Mouse (Mus musculus) embryonic facial prominence, embryonic 12.5 days (tissue): ENCODE data around the gene Obox3. TPM values are rescaled to one million over a fixed set of nuclear protein-coding genes. Genes with fewer than 3 reads are reported as not detected.
"Not testable (repeated sequence)": the region's sequence is repeated elsewhere in the genome, so short reads cannot be mapped to it uniquely, and the experiment has no call there.

Experiments used
- ATAC-seq: fragments of 200-750 bp; cut with Nextera tagmentation; 2 replicates; pipeline ENCODE4 v1.8.0; 2017; ENCODE audit not compliant: insufficient number of reproducible peaks, insufficient read depth, low FRiP score, low TSS enrichment
- H3K27ac ChIP-seq: fragments of 300-500 bp; sonication (generic); 2 replicates; pipeline ENCODE4 v1.5.1; 2016; ENCODE audit warnings: mild to moderate bottlenecking
- H3K27me3 ChIP-seq: fragments of 300-500 bp; sonication (generic); 2 replicates; pipeline ENCODE4 v1.6.1; 2016; ENCODE audit warnings: mild to moderate bottlenecking, moderate library complexity
- H3K36me3 ChIP-seq: fragments of 300-500 bp; sonication (generic); 2 replicates; pipeline ENCODE4 v1.6.1; 2016; ENCODE audit warnings: mild to moderate bottlenecking
- H3K4me1 ChIP-seq: fragments of 300-500 bp; sonication (generic); 2 replicates; pipeline ENCODE4 v1.6.1; 2016
- H3K4me2 ChIP-seq: fragments of 300-500 bp; sonication (generic); replicated peaks from 2 replicates; pipeline ENCODE4 v1.6.1; 2016; ENCODE audit warnings: mild to moderate bottlenecking, moderate library complexity
- H3K4me3 ChIP-seq: fragments of 300-500 bp; sonication (generic); 2 replicates; pipeline ENCODE4 v1.5.1; 2016; ENCODE audit warnings: mild to moderate bottlenecking
- H3K9ac ChIP-seq: fragments of 300-500 bp; sonication (generic); 2 replicates; pipeline ENCODE4 v1.6.1; 2016; ENCODE audit warnings: mild to moderate bottlenecking, moderate library complexity
- H3K9me3 ChIP-seq: fragments of 300-500 bp; sonication (generic); 2 replicates; pipeline ENCODE4 v1.6.1; 2016; ENCODE audit warnings: mild to moderate bottlenecking, moderate library complexity
- WGBS: fragments of 180-500 bp; shearing (Covaris S2); methylation state at CpG from one replicate; pipeline ENCODE4 v1.1.7; 2016; 5-methylcytosine and 5-hydroxymethylcytosine counted together
- polyA plus RNA-seq: library from polyadenylated mRNA; unstranded; fragments of >200 nt; fragmentation: Nextera tagmentation; extraction: Ambion mirVana; gene quantifications from 2 replicates; pipeline ENCODE4 v1.2.1, GENCODE M21; 2016

Obox3 gene
- polyA plus RNA-seq = not detected in 2 replicates

DNA sequence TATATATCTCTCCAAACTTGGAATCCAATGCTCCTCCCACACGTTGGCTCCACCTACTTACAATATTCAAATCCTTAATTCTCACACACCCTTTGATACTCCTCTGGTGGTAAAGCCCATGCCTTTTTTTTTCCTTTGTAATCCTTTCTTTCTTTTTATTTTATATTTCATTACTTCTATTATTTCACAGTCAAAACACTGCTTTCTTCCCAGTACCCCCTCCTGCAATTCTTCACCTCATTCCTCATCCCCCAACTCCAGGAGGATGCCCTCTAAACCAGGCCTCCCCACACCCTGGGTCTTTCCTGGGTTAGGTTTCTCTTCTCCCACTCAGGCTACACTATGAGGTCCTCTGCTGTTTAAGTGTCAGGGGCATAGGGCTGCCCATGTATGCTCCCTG lies at the start of gene Obox3:
Gene Obox3, minus strand, starts transcription at position 101 of the 400 bp plus-strand sequence.
- 35% methylated on average over 1 of the region's 1 CpGs for WGBS
- not testable (repeated sequence) for H3K9me3 ChIP-seq, H3K4me3 ChIP-seq, H3K4me1 ChIP-seq, H3K27ac ChIP-seq, H3K36me3 ChIP-seq, H3K27me3 ChIP-seq, H3K9ac ChIP-seq, H3K4me2 ChIP-seq, ATAC-seq

DNA sequence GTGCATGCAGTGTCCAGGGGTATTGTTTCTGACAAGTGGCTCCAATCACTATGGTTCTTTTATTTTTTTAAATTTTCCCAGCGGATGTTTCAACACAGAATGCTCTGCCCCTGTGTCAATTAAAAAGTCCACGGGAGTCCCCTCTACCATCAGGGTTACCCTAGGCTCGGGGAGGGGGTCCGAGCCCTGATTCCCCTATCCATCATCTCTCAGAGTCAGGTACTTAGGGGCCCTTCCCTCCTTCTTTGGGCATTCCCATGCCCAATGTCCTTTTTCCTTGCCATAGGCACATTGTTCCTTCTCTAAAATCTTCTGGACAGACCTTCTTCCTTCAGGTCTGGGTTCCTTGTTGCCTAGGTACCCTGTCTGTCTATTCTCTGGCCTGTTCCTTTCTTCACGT lies 130.3 kb downstream of the Obox3 start:
- WGBS = 76% methylated on average over 5 of the region's 5 CpGs

More for the DNA sequence above, 130.3 kb downstream of the Obox3 start:
- H3K4me3 ChIP-seq, H3K36me3 ChIP-seq, H3K9me3 ChIP-seq, H3K4me2 ChIP-seq, H3K4me1 ChIP-seq, H3K27me3 ChIP-seq, H3K27ac ChIP-seq, ATAC-seq, H3K9ac ChIP-seq: not testable (repeated sequence)

Other genes with a start within 250 kb of the Obox3 start
- gene Obox5, start 110.2 kb upstream of the Obox3 start, polyA plus RNA-seq = not detected in 2 replicates
- not detected in 2 replicates for gene Obox6, start 199.8 kb upstream of the Obox3 start, polyA plus RNA-seq
- gene Crx, start 240.1 kb upstream of the Obox3 start, polyA plus RNA-seq = 0.09 TPM in 1 of 2 replicates, not detected in the other
- not detected in 2 replicates for gene Crxos, start 242.7 kb upstream of the Obox3 start, polyA plus RNA-seq